Mouse (Mus musculus) ES-E14 (cell line): Measurements from ENCODE around the gene Epb41l5.

Source experiments
- HCFC1 ChIP-seq: IDR thresholded peaks from 2 replicates; pipeline ENCODE4 v1.6.1; 2012; ENCODE audit warnings: low read length, inconsistent platforms, borderline replicate concordance; ENCODE audit not compliant: insufficient read depth
- MAFK ChIP-seq: IDR thresholded peaks from 2 replicates; pipeline ENCODE4 v1.6.1; 2014; ENCODE audit warnings: mild to moderate bottlenecking, low read depth, low read length, inconsistent platforms; ENCODE audit not compliant: insufficient read depth
- ZC3H11A ChIP-seq: IDR thresholded peaks from 2 replicates; pipeline ENCODE4 v1.6.1; 2012; ENCODE audit warnings: low read depth, mild to moderate bottlenecking, inconsistent platforms, low read length, borderline replicate concordance

DNA sequence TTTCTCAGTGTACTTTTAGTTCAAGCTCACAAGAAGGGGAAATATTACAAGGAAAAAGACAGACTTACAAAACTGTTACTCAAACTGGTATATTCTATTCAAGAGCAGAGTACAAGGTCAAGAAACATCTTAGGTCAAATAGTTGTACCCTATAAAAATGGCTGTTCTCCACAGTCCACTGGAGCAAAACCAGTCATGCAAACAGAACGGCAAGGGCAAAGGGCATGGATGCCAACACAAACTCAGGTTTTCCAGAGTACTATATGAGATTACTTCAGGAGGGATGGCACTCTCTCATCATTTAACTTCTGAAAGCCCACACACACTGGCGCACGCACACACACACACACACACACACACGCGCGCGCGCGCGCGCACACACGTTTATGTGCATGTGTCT is 46.4 kb downstream of the Epb41l5 start:
- no peak for TF ChIP-seq MAFK
- no peak for TF ChIP-seq HCFC1
- no peak for TF ChIP-seq ZC3H11A
